Mouse (Mus musculus): ENCODE measurements around the gene Clec4g.

DNA sequence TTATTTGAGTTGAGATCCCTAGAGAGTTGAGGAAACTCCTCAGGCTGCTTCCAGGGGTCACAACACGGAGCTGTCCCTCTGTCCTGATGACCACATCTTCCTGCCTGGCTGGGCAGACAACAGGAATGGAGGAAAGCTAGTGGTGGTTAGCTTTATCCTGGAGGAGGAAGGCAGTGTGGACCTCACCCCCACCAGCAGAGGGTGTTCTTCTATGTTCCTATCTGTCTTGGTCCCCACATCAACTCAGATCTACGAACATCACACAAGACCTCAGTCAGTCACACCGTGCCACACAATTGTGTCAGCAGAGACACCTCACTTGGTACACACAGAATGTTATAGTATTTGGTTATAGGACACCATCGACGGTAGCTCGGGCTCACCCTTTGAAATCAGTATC, 32.9 kb downstream of the Clec4g start:
- TF ChIP-seq CTCF (IDR thresholded peaks at IDR 0.05; ENCODE audit: control insufficient read depth, insufficient read depth, insufficient read length) = no peak
- no peak for TF ChIP-seq CEBPB (IDR thresholded peaks at IDR 0.05; ENCODE audit: low read depth)
